Mouse (Mus musculus): ENCODE data around the gene Atp1b2. TPM values are rescaled to one million over a fixed set of nuclear protein-coding genes. Genes with fewer than 3 reads are reported as not detected.
A peak's percentile ranks its signal among the peaks of the same experiment; 100 is the strongest.

The Atp1b2 gene
- polyA plus RNA-seq, 1 experiment from 2014 or later, result 21.7 TPM

DNA sequence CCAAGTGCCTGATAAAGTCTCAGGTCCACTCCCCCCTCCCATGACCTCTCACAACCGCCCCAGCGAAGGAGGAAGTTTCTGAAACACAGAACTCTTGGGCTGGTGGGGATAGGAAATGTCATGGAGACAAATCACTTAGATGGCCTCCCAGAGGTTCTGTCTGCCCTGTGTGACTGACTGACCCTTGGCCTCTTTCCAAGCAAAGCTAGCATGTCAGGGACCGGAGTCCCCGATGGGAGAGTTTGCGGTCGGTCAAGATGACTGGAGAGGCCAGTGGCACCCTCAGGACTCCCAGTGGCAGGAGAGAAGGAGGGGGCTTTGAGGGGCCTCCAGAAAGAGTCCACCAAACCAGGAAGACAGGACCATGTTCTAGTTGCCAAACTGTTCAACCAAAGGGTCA, 47.0 kb downstream of the Atp1b2 start:
- ATAC-seq (ENCODE audit: low read depth) (no peak), DNase-seq (no peak)
- Histone ChIP-seq H3K4me2 (peak overlapping the region; percentile 56; the same call in 1 of the 2 replicates), H3K4me3 (replicated peaks) (no peak overlapping the region), H3K4me1 (replicated peaks) (peaks cover 34% of the 10 kb centered on the region), H3K9ac (peak overlapping the region; percentile 17; the same call in 1 of the 2 replicates), H3K9me3 (replicated peaks) (no peaks in the 10 kb centered on the region), H3K27ac (no peak overlapping the region), H3K36me3 (peaks cover 33% of the 10 kb centered on the region), H3K27me3 (peaks cover 70% of the 10 kb centered on the region)
- 13% methylated on average over 6 of the region's 6 CpGs for WGBS (ENCODE audit: insufficient replicate concordance)

DNA sequence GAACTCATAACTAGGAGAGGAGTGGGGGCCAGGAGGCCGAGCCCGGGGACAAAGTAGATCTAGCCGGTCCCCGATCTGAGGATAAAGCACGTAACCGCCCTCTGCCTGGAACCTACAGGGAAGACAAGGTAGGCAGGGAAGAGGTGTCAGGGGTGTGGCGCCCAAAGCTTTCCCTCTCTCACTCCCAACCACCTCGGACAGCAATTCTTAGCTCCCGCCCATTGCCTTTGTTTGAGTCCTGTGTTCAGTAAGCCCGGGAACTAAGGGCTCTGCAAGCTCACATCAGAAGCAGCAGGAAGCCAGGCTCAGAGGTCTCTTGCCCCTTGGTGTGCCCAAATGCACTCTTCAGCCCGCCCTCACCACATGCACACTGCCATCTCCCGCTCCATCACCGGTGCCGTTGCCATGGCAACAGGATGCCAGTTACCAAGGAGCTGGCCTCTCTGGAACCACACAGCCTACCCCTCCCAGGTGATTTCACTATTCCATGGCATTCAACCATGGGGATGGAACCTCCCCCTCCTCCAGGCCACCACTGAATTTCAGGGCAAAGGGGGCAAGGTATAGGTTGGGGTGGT, 48.3 kb downstream of the Atp1b2 start:
- WGBS (ENCODE audit: insufficient replicate concordance), result 39% methylated on average over 14 of the region's 14 CpGs
- DNase-seq (no peak), ATAC-seq (ENCODE audit: low read depth) (no peak)
- H3K36me3 ChIP-seq, result peaks cover 20% of the 10 kb centered on the region
- H3K4me3 ChIP-seq (replicated peaks), result no peak overlapping the region
- peaks cover 28% of the 10 kb centered on the region for H3K4me1 ChIP-seq (replicated peaks)
- no peak overlapping the region for H3K9ac ChIP-seq
- peaks cover 82% of the 10 kb centered on the region for H3K27me3 ChIP-seq
- no peaks in the 10 kb centered on the region for H3K9me3 ChIP-seq (replicated peaks)
- no peak overlapping the region for H3K27ac ChIP-seq
- no peak overlapping the region for H3K4me2 ChIP-seq

DNA sequence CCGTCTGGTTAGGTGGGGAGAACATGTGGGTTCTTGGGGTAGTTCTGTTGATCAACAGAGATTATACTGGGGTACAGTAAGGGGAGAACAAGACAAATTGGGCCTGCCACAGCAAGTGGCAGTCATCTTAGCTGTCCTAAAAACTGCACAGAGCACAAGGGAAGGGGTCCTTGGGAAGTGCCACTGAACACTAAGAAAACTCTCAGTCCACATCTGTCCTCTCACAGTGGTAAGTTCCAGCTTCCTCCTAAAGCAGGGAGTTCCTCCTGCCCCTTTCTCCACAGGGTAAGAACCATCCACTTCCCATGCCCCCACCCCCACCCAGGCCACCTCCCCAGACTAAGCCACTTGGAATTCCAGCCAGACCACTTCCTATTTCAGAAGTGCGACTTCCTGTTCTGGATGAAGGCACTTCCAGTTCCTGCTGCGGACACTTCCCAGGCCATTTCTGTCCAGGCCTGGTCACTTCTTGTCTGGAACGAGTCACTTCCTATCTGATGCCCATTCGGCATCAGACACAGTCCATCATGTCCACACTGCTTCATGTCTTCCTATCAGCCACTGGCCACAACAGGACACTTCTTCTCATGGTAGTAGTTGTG, 51.1 kb downstream of the Atp1b2 start:
- Histone ChIP-seq H3K27ac (no peak overlapping the region; the same call in 1 of the 2 replicates), H3K27me3 (peaks cover 66% of the 10 kb centered on the region), H3K36me3 (no peaks in the 10 kb centered on the region), H3K9ac (no peak overlapping the region), H3K4me1 (replicated peaks) (peaks cover 14% of the 10 kb centered on the region), H3K4me2 (no peak overlapping the region), H3K9me3 (replicated peaks) (no peaks in the 10 kb centered on the region), H3K4me3 (replicated peaks) (no peak overlapping the region)
- 38% methylated on average over 5 of the region's 5 CpGs for WGBS (ENCODE audit: insufficient replicate concordance)
- DNase-seq (no peak), ATAC-seq (ENCODE audit: low read depth) (0 out of 2 replicates have a peak, but pooled peaks have one; percentile 19)

DNA sequence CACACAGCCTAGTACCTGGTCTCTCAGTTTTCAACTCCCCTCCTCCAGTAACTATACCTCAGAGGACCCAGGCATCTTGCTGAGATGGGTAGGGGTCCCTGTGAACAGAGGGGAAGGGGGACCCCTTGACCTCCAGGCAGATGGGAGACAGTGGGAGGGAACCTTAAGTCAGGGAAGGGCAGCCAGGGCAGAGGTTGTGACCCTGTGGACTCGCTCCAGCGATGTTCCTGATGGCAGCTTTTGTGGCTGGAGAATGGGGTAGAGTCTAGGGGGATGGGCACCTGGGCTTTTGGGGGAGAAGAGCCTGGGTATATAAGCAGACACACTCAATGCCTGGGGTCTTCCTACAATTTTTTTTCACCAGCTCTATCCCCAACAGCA, 52.4 kb downstream of the Atp1b2 start:
- no peak for ATAC-seq (ENCODE audit: low read depth)
- H3K9me3 ChIP-seq (replicated peaks), result no peaks in the 10 kb centered on the region
- WGBS (ENCODE audit: insufficient replicate concordance), result 44% methylated on average over 2 of the region's 2 CpGs
- peaks cover under 1% of the 10 kb centered on the region; the same call in 1 of the 2 replicates for H3K4me1 ChIP-seq (replicated peaks)
- no peak overlapping the region for H3K9ac ChIP-seq
- H3K4me2 ChIP-seq, result no peak overlapping the region
- H3K36me3 ChIP-seq, result no peaks in the 10 kb centered on the region
- DNase-seq, result no peak
- peaks cover 66% of the 10 kb centered on the region for H3K27me3 ChIP-seq
- H3K27ac ChIP-seq, result no peak overlapping the region
- no peak overlapping the region for H3K4me3 ChIP-seq (replicated peaks)

DNA sequence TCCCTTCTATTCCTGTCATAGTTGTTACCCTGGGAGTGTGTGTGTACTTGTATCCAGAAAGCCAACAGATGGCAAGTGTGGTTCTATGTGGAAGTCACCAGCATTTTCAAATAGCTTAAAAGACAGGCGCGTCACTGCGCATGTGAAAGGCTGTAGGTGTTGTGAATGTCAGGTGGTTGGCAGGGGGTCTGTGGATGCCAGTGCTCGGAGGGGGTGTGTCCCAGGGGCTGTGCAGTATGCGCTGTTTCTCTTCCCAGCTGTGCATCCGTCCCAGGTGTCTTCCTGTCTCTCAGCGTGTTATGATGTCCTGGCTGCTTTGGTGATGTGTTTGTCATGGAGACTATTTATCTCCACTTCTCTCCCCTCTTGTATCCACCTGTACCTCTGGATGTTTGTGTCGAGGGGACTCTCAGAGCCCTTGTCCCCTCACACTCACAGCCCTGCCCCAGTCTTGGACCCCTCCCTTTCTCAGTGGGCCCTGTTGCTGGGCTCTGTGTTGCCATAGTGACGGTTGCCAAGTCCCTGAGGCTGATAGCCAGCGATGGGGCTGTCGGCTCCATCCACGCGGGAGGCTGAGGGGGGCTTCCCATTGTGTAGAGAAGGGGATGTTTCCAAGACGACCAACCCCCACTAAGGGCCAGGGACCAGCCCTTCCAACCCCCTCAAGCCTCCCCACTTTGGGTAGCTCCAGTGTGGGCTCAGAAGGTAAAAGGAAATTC, 53.0 kb downstream of the Atp1b2 start:
- Histone ChIP-seq H3K9me3 (replicated peaks) (no peaks in the 10 kb centered on the region), H3K4me2 (no peak overlapping the region), H3K36me3 (no peaks in the 10 kb centered on the region), H3K4me3 (replicated peaks) (no peak overlapping the region), H3K27me3 (peaks cover 66% of the 10 kb centered on the region), H3K4me1 (replicated peaks) (no peaks in the 10 kb centered on the region; the same call in 1 of the 2 replicates), H3K9ac (no peak overlapping the region), H3K27ac (no peak overlapping the region)
- WGBS (ENCODE audit: insufficient replicate concordance), result 39% methylated on average over 14 of the region's 14 CpGs
- DNase-seq (no peak), ATAC-seq (ENCODE audit: low read depth) (no peak)

DNA sequence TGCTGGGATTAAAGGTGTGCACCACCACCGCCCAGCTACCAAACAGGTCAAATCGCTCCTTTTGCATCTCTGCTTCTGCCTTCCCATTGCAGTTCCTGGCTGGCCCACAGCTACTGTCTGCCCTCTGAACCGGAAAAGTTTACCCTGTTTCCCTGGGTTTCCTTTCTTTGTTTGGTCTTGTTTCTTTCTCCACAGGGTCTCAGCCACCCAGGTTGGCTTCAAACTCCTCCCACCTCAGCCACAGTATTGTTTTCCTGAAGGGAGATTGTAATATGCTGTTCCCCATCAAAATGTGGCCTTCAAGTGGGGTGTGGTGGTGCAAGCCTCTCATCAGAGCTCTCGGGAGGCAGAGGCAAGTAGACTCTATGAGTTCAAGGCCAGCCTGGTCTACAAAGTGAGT, 54.4 kb downstream of the Atp1b2 start:
- Histone ChIP-seq H3K27me3 (peaks cover 66% of the 10 kb centered on the region), H3K9me3 (replicated peaks) (no peaks in the 10 kb centered on the region), H3K9ac (no peak overlapping the region), H3K4me2 (no peak overlapping the region), H3K4me1 (replicated peaks) (peaks cover 13% of the 10 kb centered on the region), H3K27ac (no peak overlapping the region), H3K36me3 (no peaks in the 10 kb centered on the region), H3K4me3 (replicated peaks) (no peak overlapping the region)
- DNase-seq (no peak), ATAC-seq (ENCODE audit: low read depth) (no peak)
- WGBS (ENCODE audit: insufficient replicate concordance), result 52% methylated on average over 4 of the region's 4 CpGs

MicroRNAs within 50 kb of the gene (microRNA counts, 519-probe panel; counts per million panel counts)
- microRNA mmu-miR-467f, result 4,204 counts per million, percentile 35 among the panel's probes with 10 or more counts

Small RNAs within 50 kb of the gene (microRNA-seq; reads per million reads assigned to microRNA genes)
- not detected for gene Mir467f

Other genes starting within 250 kb of the Atp1b2 start
- gene Chd3, start 236.5 kb downstream of the Atp1b2 start, polyA plus RNA-seq (2015; fragmentation: Nextera tagmentation; extraction: Ambion mirVana), result 2.6 and 4.4 TPM in 2 replicates
- 102 and 105 TPM in 2 replicates for gene Naa38, start 210.5 kb downstream of the Atp1b2 start, polyA plus RNA-seq (2015; fragmentation: Nextera tagmentation; extraction: Ambion mirVana)
- 10.3 and 13.0 TPM in 2 replicates for gene Cyb5d1, start 210.3 kb downstream of the Atp1b2 start, polyA plus RNA-seq (2015; fragmentation: Nextera tagmentation; extraction: Ambion mirVana)
- 8.9 and 9.5 TPM in 2 replicates for gene Tmem88, start 207.7 kb downstream of the Atp1b2 start, polyA plus RNA-seq (2015; fragmentation: Nextera tagmentation; extraction: Ambion mirVana)
- 4.8 and 5.1 TPM in 2 replicates for gene Kdm6b, start 192.3 kb downstream of the Atp1b2 start, polyA plus RNA-seq (2015; fragmentation: Nextera tagmentation; extraction: Ambion mirVana)
- gene Dnah2, start 56.8 kb downstream of the Atp1b2 start, polyA plus RNA-seq (2015; fragmentation: Nextera tagmentation; extraction: Ambion mirVana), result 0.06 and 0.12 TPM in 2 replicates
- gene Efnb3, start 45.7 kb downstream of the Atp1b2 start, polyA plus RNA-seq (2015; fragmentation: Nextera tagmentation; extraction: Ambion mirVana), result 0.75 and 0.85 TPM in 2 replicates
- gene Wrap53, start 25.7 kb downstream of the Atp1b2 start, polyA plus RNA-seq (2015; fragmentation: Nextera tagmentation; extraction: Ambion mirVana), result 23.1 and 23.7 TPM in 2 replicates
- 83.0 and 90.4 TPM in 2 replicates for gene Trp53, start 25.6 kb downstream of the Atp1b2 start, polyA plus RNA-seq (2015; fragmentation: Nextera tagmentation; extraction: Ambion mirVana)
- gene Shbg, start 12.0 kb upstream of the Atp1b2 start, polyA plus RNA-seq (2015; fragmentation: Nextera tagmentation; extraction: Ambion mirVana), result 33.4 and 34.8 TPM in 2 replicates
- 11.6 and 12.3 TPM in 2 replicates for gene Sat2, start 16.1 kb upstream of the Atp1b2 start, polyA plus RNA-seq (2015; fragmentation: Nextera tagmentation; extraction: Ambion mirVana)
- gene Fxr2, start 27.0 kb upstream of the Atp1b2 start, polyA plus RNA-seq (2015; fragmentation: Nextera tagmentation; extraction: Ambion mirVana), result 7.9 and 8.2 TPM in 2 replicates
- gene Sox15, start 49.4 kb upstream of the Atp1b2 start, polyA plus RNA-seq (2015; fragmentation: Nextera tagmentation; extraction: Ambion mirVana), result not detected in 2 replicates
- gene Mpdu1, start 56.7 kb upstream of the Atp1b2 start, polyA plus RNA-seq (2015; fragmentation: Nextera tagmentation; extraction: Ambion mirVana), result 36.9 and 39.2 TPM in 2 replicates
- gene Cd68, start 60.2 kb upstream of the Atp1b2 start, polyA plus RNA-seq (2015; fragmentation: Nextera tagmentation; extraction: Ambion mirVana), result 17.3 and 17.4 TPM in 2 replicates
- gene Eif4a1, start 66.5 kb upstream of the Atp1b2 start, polyA plus RNA-seq (2015; fragmentation: Nextera tagmentation; extraction: Ambion mirVana), result 351 and 453 TPM in 2 replicates
- 37.3 and 38.6 TPM in 2 replicates for gene Senp3, start 76.1 kb upstream of the Atp1b2 start, polyA plus RNA-seq (2015; fragmentation: Nextera tagmentation; extraction: Ambion mirVana)
- gene Tnfsf13, start 79.8 kb upstream of the Atp1b2 start, polyA plus RNA-seq (2015; fragmentation: Nextera tagmentation; extraction: Ambion mirVana), result 0.10 TPM in 1 of 2 replicates, not detected in the other
- 2.1 and 2.6 TPM in 2 replicates for gene Tnfsf12, start 89.9 kb upstream of the Atp1b2 start, polyA plus RNA-seq (2015; fragmentation: Nextera tagmentation; extraction: Ambion mirVana)
- 1.1 and 1.4 TPM in 2 replicates for gene Tnfsfm13, start 90.2 kb upstream of the Atp1b2 start, polyA plus RNA-seq (2015; fragmentation: Nextera tagmentation; extraction: Ambion mirVana)
- 9.6 and 10.8 TPM in 2 replicates for gene Polr2a, start 152.7 kb upstream of the Atp1b2 start, polyA plus RNA-seq (2015; fragmentation: Nextera tagmentation; extraction: Ambion mirVana)
- not detected in 2 replicates for gene Slc35g3, start 156.0 kb upstream of the Atp1b2 start, polyA plus RNA-seq (2015; fragmentation: Nextera tagmentation; extraction: Ambion mirVana)
- 0.38 and 0.43 TPM in 2 replicates for gene Zbtb4, start 160.0 kb upstream of the Atp1b2 start, polyA plus RNA-seq (2015; fragmentation: Nextera tagmentation; extraction: Ambion mirVana)
- 0.43 and 0.59 TPM in 2 replicates for gene Chrnb1, start 190.0 kb upstream of the Atp1b2 start, polyA plus RNA-seq (2015; fragmentation: Nextera tagmentation; extraction: Ambion mirVana)
- gene Fgf11, start 195.9 kb upstream of the Atp1b2 start, polyA plus RNA-seq (2015; fragmentation: Nextera tagmentation; extraction: Ambion mirVana), result 0.07 and 0.20 TPM in 2 replicates
- gene Tmem102, start 199.7 kb upstream of the Atp1b2 start, polyA plus RNA-seq (2015; fragmentation: Nextera tagmentation; extraction: Ambion mirVana), result 0.46 and 0.50 TPM in 2 replicates
- not detected in 2 replicates for gene Gm39566, start 209.4 kb upstream of the Atp1b2 start, polyA plus RNA-seq (2015; fragmentation: Nextera tagmentation; extraction: Ambion mirVana)
- not detected in 2 replicates for gene Spem2, start 212.5 kb upstream of the Atp1b2 start, polyA plus RNA-seq (2015; fragmentation: Nextera tagmentation; extraction: Ambion mirVana)
- not detected in 2 replicates for gene Spem1, start 216.2 kb upstream of the Atp1b2 start, polyA plus RNA-seq (2015; fragmentation: Nextera tagmentation; extraction: Ambion mirVana)
- gene Nlgn2, start 231.8 kb upstream of the Atp1b2 start, polyA plus RNA-seq (2015; fragmentation: Nextera tagmentation; extraction: Ambion mirVana), result 0.68 and 0.75 TPM in 2 replicates
- 321 and 345 TPM in 2 replicates for gene Tmem256, start 232.6 kb upstream of the Atp1b2 start, polyA plus RNA-seq (2015; fragmentation: Nextera tagmentation; extraction: Ambion mirVana)
- gene Plscr3, start 240.4 kb upstream of the Atp1b2 start, polyA plus RNA-seq (2015; fragmentation: Nextera tagmentation; extraction: Ambion mirVana), result 28.0 and 29.9 TPM in 2 replicates

All from liver, embryonic 13.5 days (tissue).